Mouse (Mus musculus) CH12.LX (cell line): ENCODE measurements around the gene Kcnip3. TPM values are rescaled to one million over a fixed set of nuclear protein-coding genes. Genes with fewer than 3 reads are reported as not detected.

Source experiments
- DNase-seq: peaks from one replicate; pipeline ENCODE4 v3.0.0-alpha.2; 2013; ENCODE audit errors: extremely low read depth
- H3K27ac ChIP-seq: 2 replicates; pipeline ENCODE4 v1.5.1; 2012; ENCODE audit warnings: low read depth, mild to moderate bottlenecking, control low read depth, moderate library complexity; ENCODE audit not compliant: insufficient read depth
- H3K27me3 ChIP-seq: replicated peaks from 2 replicates; pipeline ENCODE3; 2012; ENCODE audit warnings: inconsistent platforms
- H3K36me3 ChIP-seq, 2 experiments: replicated peaks in 1 of 2; 2 replicates each; pipeline versions ENCODE3 to v1.6.1; 2012; ENCODE audit warnings: inconsistent platforms in 1 of 2, low read length in 1 of 2, mild to moderate bottlenecking in 1 of 2, mixed read lengths in 1 of 2, moderate library complexity in 1 of 2; ENCODE audit not compliant: control insufficient read depth in 1 of 2, insufficient read depth in 1 of 2
- H3K4me1 ChIP-seq, 2 experiments: 2 replicates each; pipeline ENCODE4 v1.6.1; 2012; ENCODE audit warnings: inconsistent platforms in 1 of 2, moderate library complexity in 1 of 2; ENCODE audit not compliant: insufficient read depth in 2 of 2, control insufficient read depth in 1 of 2
- H3K4me2 ChIP-seq: 2 replicates; pipeline ENCODE4 v1.6.1; 2012; ENCODE audit warnings: low read depth, mild to moderate bottlenecking, control low read depth; ENCODE audit not compliant: poor library complexity, insufficient read depth, severe bottlenecking
- H3K4me3 ChIP-seq, 3 experiments: fragments of 150-350 bp in 1 of 3; sonication (generic) in 1 of 3; replicated peaks in 1 of 3; 2 replicates each; pipeline versions ENCODE3 to v1.5.1; 2011 to 2012; ENCODE audit warnings: low read depth in 2 of 3, low read length in 2 of 3, mild to moderate bottlenecking in 2 of 3, moderate library complexity in 2 of 3, control low read depth in 1 of 3, improper control_type of control experiment in 1 of 3, inconsistent platforms in 1 of 3, mixed read lengths in 1 of 3; ENCODE audit not compliant: poor library complexity in 1 of 3
- H3K79me2 ChIP-seq: replicated peaks from 2 replicates; pipeline ENCODE4 v1.6.1; 2012; ENCODE audit warnings: mild to moderate bottlenecking, moderate library complexity; ENCODE audit not compliant: control insufficient read depth, poor library complexity, insufficient read depth, severe bottlenecking; ENCODE audit errors: extremely low read depth
- H3K9ac ChIP-seq: 2 replicates; pipeline ENCODE4 v1.6.1; 2012; ENCODE audit warnings: low read depth, mild to moderate bottlenecking, control low read depth, moderate library complexity; ENCODE audit not compliant: insufficient read depth
- H3K9me3 ChIP-seq: replicated peaks from 2 replicates; pipeline ENCODE3; 2012; ENCODE audit warnings: low read length, inconsistent platforms, mixed read lengths
- CHD1 ChIP-seq: IDR thresholded peaks from 2 replicates; pipeline ENCODE4 v1.6.1; 2012; ENCODE audit warnings: low read depth, low read length, improper control_type of control experiment, inconsistent platforms
- CTCF ChIP-seq, 2 experiments: IDR thresholded peaks in 1 of 2; conservative IDR thresholded peaks in 1 of 2; 2 replicates each; pipeline ENCODE4 v1.5.1; 2011 to 2012; ENCODE audit warnings: low read depth in 2 of 2, low read length in 2 of 2, improper control_type of control experiment in 1 of 2, inconsistent platforms in 1 of 2, mild to moderate bottlenecking in 1 of 2, moderate library complexity in 1 of 2
- ELF1 ChIP-seq: IDR thresholded peaks from 2 replicates; pipeline ENCODE4 v1.6.1; 2014; ENCODE audit warnings: low read depth, mild to moderate bottlenecking, inconsistent platforms, low read length, improper control_type of control experiment
- ETS1 ChIP-seq: conservative IDR thresholded peaks from 2 replicates; pipeline ENCODE4 v1.6.1; 2012; ENCODE audit warnings: low read depth, mild to moderate bottlenecking, inconsistent platforms, low read length, improper control_type of control experiment, moderate library complexity
- GABPA ChIP-seq: IDR thresholded peaks from 2 replicates; pipeline ENCODE4 v1.6.1; 2012; ENCODE audit warnings: low read depth, low read length, improper control_type of control experiment, inconsistent platforms; ENCODE audit not compliant: insufficient replicate concordance
- IRF4 ChIP-seq: IDR thresholded peaks from 2 replicates; pipeline ENCODE4 v1.6.1; 2014; ENCODE audit warnings: low read depth, mild to moderate bottlenecking, inconsistent platforms, low read length, improper control_type of control experiment
- JUN ChIP-seq: IDR thresholded peaks from 2 replicates; pipeline ENCODE4 v1.6.1; 2011; ENCODE audit warnings: low read depth, mild to moderate bottlenecking, low read length, improper control_type of control experiment, moderate library complexity; ENCODE audit not compliant: insufficient read depth
- JUND ChIP-seq: conservative IDR thresholded peaks from 2 replicates; pipeline ENCODE4 v1.6.1; 2011; ENCODE audit warnings: low read depth, low read length, improper control_type of control experiment
- MAFK ChIP-seq: IDR thresholded peaks from 2 replicates; pipeline ENCODE4 v1.6.1; 2011; ENCODE audit warnings: low read length, improper control_type of control experiment; ENCODE audit not compliant: insufficient replicate concordance
- MAZ ChIP-seq: IDR thresholded peaks from 2 replicates; pipeline ENCODE4 v1.6.1; 2012; ENCODE audit warnings: low read depth, mild to moderate bottlenecking, inconsistent platforms, low read length, improper control_type of control experiment, moderate library complexity
- MEF2A ChIP-seq: IDR thresholded peaks from 2 replicates; pipeline ENCODE4 v1.6.1; 2014; ENCODE audit warnings: low read depth, mild to moderate bottlenecking, inconsistent platforms, low read length, improper control_type of control experiment, borderline replicate concordance
- MXI1 ChIP-seq: IDR thresholded peaks from 2 replicates; pipeline ENCODE4 v1.6.1; 2011; ENCODE audit warnings: mild to moderate bottlenecking, low read depth, low read length, improper control_type of control experiment
- MYC ChIP-seq: IDR thresholded peaks from 2 replicates; pipeline ENCODE4 v1.6.1; 2011; ENCODE audit warnings: low read depth, mild to moderate bottlenecking, improper control_type of control experiment, low read length
- NRF1 ChIP-seq: IDR thresholded peaks from 2 replicates; pipeline ENCODE4 v1.6.1; 2014; ENCODE audit warnings: low read depth, mild to moderate bottlenecking, inconsistent platforms, low read length, improper control_type of control experiment, moderate library complexity
- POLR2A ChIP-seq: IDR thresholded peaks from 2 replicates; pipeline ENCODE4 v1.6.1; 2011; ENCODE audit warnings: low read depth, mild to moderate bottlenecking, improper control_type of control experiment, low read length
- POLR2AphosphoS2 ChIP-seq: IDR thresholded peaks from 2 replicates; pipeline ENCODE4 v1.6.1; 2011; ENCODE audit warnings: low read depth, low read length, improper control_type of control experiment
- RAD21 ChIP-seq: IDR thresholded peaks from 2 replicates; pipeline ENCODE4 v1.6.1; 2011; ENCODE audit warnings: low read depth, mild to moderate bottlenecking, low read length, improper control_type of control experiment, moderate library complexity
- RCOR1 ChIP-seq: conservative IDR thresholded peaks from 2 replicates; pipeline ENCODE4 v1.6.1; 2012; ENCODE audit warnings: low read depth, mild to moderate bottlenecking, inconsistent platforms, low read length, improper control_type of control experiment
- SIN3A ChIP-seq: IDR thresholded peaks from 2 replicates; pipeline ENCODE4 v1.6.1; 2012; ENCODE audit warnings: low read length, improper control_type of control experiment, inconsistent platforms
- TBP ChIP-seq: conservative IDR thresholded peaks from 2 replicates; pipeline ENCODE4 v1.6.1; 2011; ENCODE audit warnings: low read depth, low read length, improper control_type of control experiment
- USF2 ChIP-seq: conservative IDR thresholded peaks from 2 replicates; pipeline ENCODE4 v1.6.1; 2011; ENCODE audit warnings: low read depth, low read length, improper control_type of control experiment
- ZC3H11A ChIP-seq: IDR thresholded peaks from 2 replicates; pipeline ENCODE4 v1.6.1; 2012; ENCODE audit warnings: low read depth, mild to moderate bottlenecking, inconsistent platforms, low read length, improper control_type of control experiment
- ZMIZ1 ChIP-seq: IDR thresholded peaks from 2 replicates; pipeline ENCODE4 v1.6.1; 2012; ENCODE audit warnings: low read depth, mild to moderate bottlenecking, inconsistent platforms, low read length, improper control_type of control experiment
- dilution Hi-C: fragments of 300-500 bp; cut with MboI; formaldehyde crosslinking; loops from 2 replicates; pipeline ENCODE4 v1.14.3; 2020; ENCODE audit warnings: low sequenced_read_pairs; ENCODE audit not compliant: extremely low pct_unique_long_range_greater_than_20kb, extremely low pct_ligation_motif_present
- in situ Hi-C: fragments of 300-500 bp; cut with MboI; formaldehyde crosslinking; loops from 3 replicates; pipeline ENCODE4 v1.14.3; 2019; ENCODE audit warnings: low sequenced_read_pairs, low pct_ligation_motif_present, low pct_unique_long_range_greater_than_20kb, mixed read lengths
- polyA plus RNA-seq: library from polyadenylated mRNA; unstranded; fragments of >175 nt; gene quantifications from 2 replicates; pipeline ENCODE4 v1.2.1, GENCODE M21; 2012; ENCODE audit warnings: low read depth; ENCODE audit not compliant: insufficient read length
- total RNA-seq, 2 experiments: library from RNA; depleted of rRNA; stranded (reverse); fragments of 300-350 nt in 1 of 2; fragments of >200 nt in 1 of 2; gene quantifications; 2 replicates each; pipeline ENCODE4 v1.2.3; 2012 to 2014

Kcnip3 gene
- total and polyA plus RNA-seq, 3 experiments, result not detected

- dilution Hi-C loops, result no loop called here
- Histone ChIP-seq H3K9ac (no peak overlapping the region), H3K36me3 (no peaks in the 10 kb centered on the region), H3K79me2 (no peaks in the 10 kb centered on the region), H3K4me3 (no peak overlapping the region), H3K4me2 (no peak overlapping the region), H3K9me3 (peaks cover 2% of the 10 kb centered on the region), H3K4me1 (0 out of 4 replicates have a peak, but pooled peaks cover 0 to 9% of the 10 kb centered on the region in 2 experiments), H3K27me3 (peaks cover 94% of the 10 kb centered on the region), H3K27ac (no peak overlapping the region)
- in situ Hi-C loops, result loop anchor here (25.0 kb wide), 1 partner anchor 203 kb away; no protein-coding TSS in a partner anchor
- DNase-seq, result no peak
- TF ChIP-seq ETS1 (no peak), ZMIZ1 (no peak), MAFK (no peak), POLR2AphosphoS2 (no peak), JUND (no peak), RAD21 (no peak), ZC3H11A (no peak), CHD1 (no peak), RCOR1 (no peak), MXI1 (no peak), MEF2A (no peak), TBP (no peak)
Observed at GRCm38 (mm10) chr2:127484476-127485170, 37.3 kb downstream of the Kcnip3 start.

DNA sequence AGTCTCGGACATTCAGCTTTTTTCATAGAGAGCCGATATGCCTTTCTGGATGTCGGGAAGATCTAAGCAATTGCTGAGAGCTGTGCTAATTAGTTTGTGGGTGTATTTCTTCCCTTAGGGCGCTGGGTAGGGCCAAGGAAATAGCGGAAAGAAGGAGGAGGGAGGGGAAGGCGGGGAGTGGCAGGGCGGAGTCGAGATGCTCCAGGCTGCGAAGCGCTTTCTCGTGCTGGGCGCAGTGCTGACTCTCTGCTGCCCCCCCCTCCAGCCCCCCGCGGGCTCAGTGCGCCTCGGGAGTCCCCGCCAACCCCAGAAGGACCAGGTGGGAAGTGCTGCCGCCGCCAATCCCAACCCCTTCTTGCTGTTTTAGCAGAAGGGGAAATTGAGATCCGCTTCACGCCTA lies 38.9 kb downstream of the Kcnip3 start:
- Histone ChIP-seq H3K9ac (no peak overlapping the region), H3K4me2 (peak overlapping the region; percentile 1; the same call in 1 of the 2 replicates), H3K79me2 (no peaks in the 10 kb centered on the region), H3K4me3 (no peak overlapping the region), H3K36me3 (no peaks in the 10 kb centered on the region), H3K4me1 (0 out of 4 replicates have a peak, but pooled peaks cover 0 to 9% of the 10 kb centered on the region in 2 experiments), H3K27me3 (peaks cover 97% of the 10 kb centered on the region), H3K27ac (no peak overlapping the region), H3K9me3 (peaks cover 2% of the 10 kb centered on the region)
- TF ChIP-seq CHD1 (no peak), IRF4 (no peak), SIN3A (no peak), POLR2A (no peak), MAZ (no peak), MXI1 (no peak), ZC3H11A (no peak), CTCF (conservative IDR thresholded peaks at IDR 0.05 in 1 of 2, IDR thresholded peaks at IDR 0.05 in 1 of 2; ENCODE audit: low read depth in 2 of 2, low read length in 2 of 2) (no peak), ELF1 (no peak), MYC (no peak), TBP (no peak), GABPA (no peak), MEF2A (no peak), NRF1 (no peak), JUN (no peak), USF2 (no peak)
- in situ Hi-C loops, result loop anchor here (25.0 kb wide), 1 partner anchor 204 kb away; no protein-coding TSS in a partner anchor
- no peak for DNase-seq
- dilution Hi-C loops, result no loop called here
